Mouse (Mus musculus) thymus, adult 2 months (tissue): ENCODE results near the gene Aldh3a2. TPM values are rescaled to one million over a fixed set of nuclear protein-coding genes. Genes with fewer than 3 reads are reported as not detected.

Experiments
- DNase-seq: peaks from one replicate; pipeline ENCODE4 v3.0.0; 2021
- H3K27ac ChIP-seq: fragments of 200-500 bp; 2 replicates; pipeline ENCODE4 v1.5.1; 2012; ENCODE audit warnings: low read length, control low read depth; ENCODE audit not compliant: control insufficient read depth, insufficient read depth
- H3K27me3 ChIP-seq: fragments of 200-500 bp; 2 replicates; pipeline ENCODE4 v1.6.1; 2012; ENCODE audit warnings: mild to moderate bottlenecking, low read length, moderate library complexity, mixed read lengths; ENCODE audit not compliant: control insufficient read depth, insufficient read depth
- H3K36me3 ChIP-seq: fragments of 200-500 bp; 2 replicates; pipeline ENCODE4 v1.6.1; 2012; ENCODE audit warnings: mild to moderate bottlenecking, low read length, moderate library complexity; ENCODE audit not compliant: control insufficient read depth, insufficient read depth
- H3K4me1 ChIP-seq: fragments of 200-500 bp; replicated peaks from 2 replicates; pipeline ENCODE4 v1.6.1; 2012; ENCODE audit warnings: low read length; ENCODE audit not compliant: control insufficient read depth, insufficient read depth
- H3K4me3 ChIP-seq: fragments of 200-500 bp; 2 replicates; pipeline ENCODE4 v1.5.1; 2012; ENCODE audit warnings: mild to moderate bottlenecking, low read length, control low read depth, moderate library complexity; ENCODE audit not compliant: control insufficient read depth, insufficient read depth
- CTCF ChIP-seq: fragments of 200-500 bp; IDR thresholded peaks from 2 replicates; pipeline ENCODE4 v1.5.1; 2012; ENCODE audit warnings: mild to moderate bottlenecking, control low read depth, low read length, moderate library complexity, borderline replicate concordance; ENCODE audit not compliant: control insufficient read depth, poor library complexity, insufficient read depth; ENCODE audit errors: extremely low read depth
- POLR2A ChIP-seq: fragments of 200-500 bp; IDR thresholded peaks from 2 replicates; pipeline ENCODE4 v1.6.1; 2012; ENCODE audit warnings: mild to moderate bottlenecking, low read length, control low read depth, moderate library complexity; ENCODE audit not compliant: control insufficient read depth, poor library complexity, insufficient read depth; ENCODE audit errors: extremely low read depth
- whole genome bisulfite sequencing: fragments of 180-500 bp; shearing (Covaris S2); methylation state at CpG from one replicate; pipeline ENCODE4 v1.1.7; 2018; 5-methylcytosine and 5-hydroxymethylcytosine counted together
- polyA plus RNA-seq: library from polyadenylated mRNA; depleted of rRNA; stranded (reverse); fragments of >200 nt; gene quantifications from 2 replicates; pipeline ENCODE4 v1.2.3, GENCODE M21; 2012

The Aldh3a2 gene
- polyA plus RNA-seq, 1 experiment = 92.7 TPM

DNA sequence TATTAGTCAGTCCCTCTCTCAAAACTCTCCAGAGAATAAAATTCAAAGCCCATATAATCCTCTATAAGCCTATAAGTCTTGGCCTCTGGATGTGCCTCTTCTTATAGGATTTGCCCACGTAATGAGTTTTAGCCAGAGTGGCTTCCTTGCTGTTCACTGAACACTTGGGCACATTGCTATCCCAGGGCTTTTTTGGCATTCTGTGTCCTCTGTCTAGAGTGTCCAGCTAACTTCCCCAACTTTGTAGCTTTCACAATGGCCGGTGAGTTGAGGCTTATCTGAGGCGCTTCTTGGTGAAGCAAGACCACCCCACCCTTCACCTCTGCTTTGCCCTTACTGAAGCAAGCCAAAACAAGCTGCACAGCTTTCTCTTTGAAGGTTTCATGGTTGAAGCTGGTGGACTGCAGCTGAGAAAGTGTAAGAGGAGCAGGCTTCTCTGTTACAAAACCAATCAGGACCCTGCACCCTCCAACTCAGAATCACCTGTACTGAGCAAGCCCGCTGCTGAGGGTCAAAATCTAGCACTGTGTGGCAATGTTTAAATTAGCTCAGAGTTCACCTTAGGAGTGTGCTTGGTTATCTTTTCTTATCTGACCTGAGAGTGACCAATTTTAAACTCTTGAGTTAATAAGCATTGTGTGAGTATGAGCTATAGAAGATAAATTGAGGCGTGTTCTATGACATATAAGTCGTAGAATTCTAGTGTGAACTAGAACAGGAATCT, 1.5 kb upstream of the Aldh3a2 start:
- DNase-seq = no peak
- Histone ChIP-seq H3K36me3 (peaks cover 4% of the 10 kb centered on the region; the same call in 1 of the 2 replicates), H3K27ac (no peak overlapping the region), H3K27me3 (no peaks in the 10 kb centered on the region), H3K4me3 (no peak overlapping the region), H3K4me1 (peaks cover 2% of the 10 kb centered on the region; the same call in 1 of the 2 replicates)
- TF ChIP-seq CTCF (no peak), POLR2A (no peak)
- WGBS = 96% methylated on average over 6 of the region's 6 CpGs

DNA sequence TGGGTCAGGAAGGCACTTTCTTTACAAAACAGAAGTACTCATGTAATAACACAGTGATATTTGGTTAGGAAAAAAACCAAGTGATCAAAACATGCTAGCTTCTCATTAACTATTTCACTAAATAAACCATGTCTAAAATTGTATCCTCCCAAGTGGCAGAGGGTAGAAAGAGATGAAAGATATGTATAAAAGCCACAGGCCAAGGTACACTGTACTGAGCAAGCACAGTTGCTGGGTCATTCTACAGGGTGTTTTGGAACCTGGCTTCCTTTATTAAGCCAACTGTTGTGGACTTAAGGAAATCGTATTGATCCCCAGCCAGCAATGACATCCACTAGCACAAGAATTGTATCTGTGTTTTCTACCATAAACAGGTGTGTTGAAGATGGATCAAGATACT, 3.4 kb downstream of the Aldh3a2 start:
- Histone ChIP-seq H3K27ac (no peak overlapping the region), H3K36me3 (peaks cover 45% of the 10 kb centered on the region), H3K27me3 (no peaks in the 10 kb centered on the region), H3K4me3 (no peak overlapping the region), H3K4me1 (peaks cover 2% of the 10 kb centered on the region; the same call in 1 of the 2 replicates)
- 93% methylated on average over 1 of the region's 1 CpGs for WGBS
- DNase-seq = no peak
- no peak for TF ChIP-seq POLR2A
- TF ChIP-seq CTCF = no peak

DNA sequence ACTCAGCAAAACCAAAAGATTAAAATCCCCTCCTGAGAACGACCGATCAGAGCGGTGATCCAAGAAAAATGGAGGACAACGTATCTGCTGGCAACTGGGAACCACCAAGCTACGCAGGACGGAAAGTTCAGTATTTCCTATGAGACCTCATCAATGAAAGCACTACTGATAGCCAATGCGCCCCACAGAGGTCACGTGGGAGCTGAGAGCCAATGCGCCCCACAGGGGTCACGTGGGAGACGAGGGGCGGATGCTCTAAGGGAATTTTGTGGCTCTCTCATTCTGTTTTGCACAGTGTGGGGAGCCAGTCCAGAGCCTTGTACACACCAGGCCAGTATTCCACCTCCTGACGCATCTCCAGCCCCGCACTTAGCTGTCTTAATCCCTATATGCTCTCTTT, 4.7 kb downstream of the Aldh3a2 start:
- DNase-seq = no peak
- TF ChIP-seq CTCF = no peak
- TF ChIP-seq POLR2A = no peak
- Histone ChIP-seq H3K4me3 (no peak overlapping the region), H3K27me3 (no peaks in the 10 kb centered on the region), H3K36me3 (peaks cover 57% of the 10 kb centered on the region), H3K27ac (no peak overlapping the region), H3K4me1 (peaks cover 2% of the 10 kb centered on the region; the same call in 1 of the 2 replicates)
- 98% methylated on average over 14 of the region's 14 CpGs for WGBS

DNA sequence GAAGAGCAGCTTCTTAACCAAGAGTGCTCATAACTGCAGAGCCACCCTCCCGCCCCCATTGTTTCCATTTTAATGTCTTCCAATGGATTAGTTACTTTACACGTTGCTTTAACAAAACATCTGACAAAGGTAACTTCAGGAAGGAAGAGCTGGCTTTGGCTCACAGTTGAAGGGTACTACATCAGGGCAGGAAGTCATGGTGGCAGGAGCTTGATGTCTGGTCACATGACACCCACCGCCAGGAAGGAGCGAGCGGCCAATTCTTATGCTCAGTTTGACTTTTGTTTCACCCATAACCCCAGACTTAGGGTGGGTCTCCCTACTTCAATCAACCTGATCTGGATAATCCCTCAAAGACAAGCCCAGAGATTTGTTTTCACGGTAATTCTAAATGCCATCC, 8.2 kb downstream of the Aldh3a2 start:
- H3K4me1 ChIP-seq = no peaks in the 10 kb centered on the region
- 98% methylated on average over 6 of the region's 6 CpGs for WGBS
- H3K4me3 ChIP-seq = no peak overlapping the region
- H3K27me3 ChIP-seq = no peaks in the 10 kb centered on the region
- TF ChIP-seq POLR2A (no peak), CTCF (no peak)
- H3K36me3 ChIP-seq = peaks cover 72% of the 10 kb centered on the region
- H3K27ac ChIP-seq = no peak overlapping the region
- no peak for DNase-seq

DNA sequence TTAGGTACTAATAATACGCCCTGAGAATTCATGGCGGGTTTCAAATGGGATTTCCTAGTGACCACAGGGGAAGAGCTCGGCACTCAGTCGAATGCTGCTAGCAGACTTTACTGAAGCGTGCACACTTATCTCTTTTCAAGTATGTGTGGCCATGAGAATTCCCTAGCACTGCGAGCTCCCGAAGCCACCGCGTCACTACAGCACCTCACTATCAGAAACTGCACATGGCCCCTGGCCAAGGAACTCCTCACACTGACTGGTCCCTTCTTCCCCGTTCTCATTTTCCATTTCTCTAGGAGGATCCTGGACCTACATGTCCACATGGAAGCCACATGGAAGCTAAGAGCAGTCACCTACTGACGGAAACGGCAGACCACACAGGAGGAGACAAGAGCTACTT, 14.5 kb downstream of the Aldh3a2 start:
- no peaks in the 10 kb centered on the region for H3K4me1 ChIP-seq
- no peak overlapping the region for H3K4me3 ChIP-seq
- DNase-seq = no peak
- no peak for TF ChIP-seq CTCF
- no peak for TF ChIP-seq POLR2A
- no peak overlapping the region for H3K27ac ChIP-seq
- H3K27me3 ChIP-seq = no peaks in the 10 kb centered on the region
- 96% methylated on average over 12 of the region's 12 CpGs for whole genome bisulfite sequencing
- peaks cover 51% of the 10 kb centered on the region for H3K36me3 ChIP-seq

DNA sequence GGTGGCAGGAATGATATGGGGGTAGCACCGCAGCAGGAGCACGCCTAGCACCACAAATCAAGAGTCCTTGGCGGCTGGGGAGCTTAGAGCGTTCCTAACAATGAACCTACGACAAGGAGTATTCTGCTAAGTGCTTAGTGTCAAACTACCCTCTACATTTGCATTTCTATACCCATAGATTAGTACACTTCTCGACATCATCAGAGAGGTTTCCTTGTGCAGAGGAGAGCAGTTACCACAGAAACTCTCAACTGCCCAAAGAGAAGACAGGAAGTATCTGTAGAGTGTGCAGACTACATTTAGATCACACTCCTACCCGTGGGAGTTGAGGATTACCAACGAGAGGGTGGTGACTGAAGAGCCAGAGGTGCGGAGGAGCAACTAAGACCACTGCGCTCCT, 15.5 kb downstream of the Aldh3a2 start:
- no peak overlapping the region for H3K4me3 ChIP-seq
- DNase-seq = no peak
- H3K4me1 ChIP-seq = no peaks in the 10 kb centered on the region
- WGBS = 83% methylated on average over 10 of the region's 10 CpGs
- H3K27ac ChIP-seq = no peak overlapping the region
- H3K27me3 ChIP-seq = no peaks in the 10 kb centered on the region
- TF ChIP-seq CTCF (no peak), POLR2A (no peak)
- H3K36me3 ChIP-seq = peaks cover 50% of the 10 kb centered on the region

DNA sequence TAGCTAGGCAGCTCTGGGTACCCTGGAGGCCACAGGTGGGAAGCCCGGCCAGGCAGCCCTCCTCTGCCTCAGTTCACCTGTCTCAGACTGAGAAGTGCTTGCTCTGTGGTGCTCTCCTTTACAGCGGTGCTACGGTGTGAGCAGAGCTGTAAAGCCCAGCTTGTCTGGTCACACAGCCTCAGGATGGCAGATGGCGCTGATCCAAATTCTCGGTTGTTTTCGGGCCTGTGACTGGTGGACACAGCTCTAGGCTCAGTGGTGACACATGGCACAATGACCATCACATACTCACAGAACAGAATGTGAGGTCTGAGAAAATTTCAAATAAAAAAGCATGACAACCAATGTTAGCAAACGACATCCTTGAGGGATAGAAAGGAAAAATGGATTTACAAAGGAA, 22.9 kb downstream of the Aldh3a2 start:
- Histone ChIP-seq H3K36me3 (peaks cover 15% of the 10 kb centered on the region; the same call in 1 of the 2 replicates), H3K4me1 (no peaks in the 10 kb centered on the region), H3K27me3 (no peaks in the 10 kb centered on the region), H3K27ac (no peak overlapping the region), H3K4me3 (no peak overlapping the region)
- TF ChIP-seq POLR2A (no peak), CTCF (no peak)
- WGBS = 96% methylated on average over 7 of the region's 7 CpGs
- DNase-seq = no peak
